Mouse (Mus musculus): ENCODE measurements around the gene Cd300e. TPM values are rescaled to one million over a fixed set of nuclear protein-coding genes. Genes with fewer than 3 reads are reported as not detected.
"Not testable (repeated sequence)": the region's sequence is repeated elsewhere in the genome, so short reads cannot be mapped to it uniquely, and the experiment has no call there.

Gene Cd300e
- polyA plus RNA-seq, 1 experiment from 2014 or later = not detected

DNA sequence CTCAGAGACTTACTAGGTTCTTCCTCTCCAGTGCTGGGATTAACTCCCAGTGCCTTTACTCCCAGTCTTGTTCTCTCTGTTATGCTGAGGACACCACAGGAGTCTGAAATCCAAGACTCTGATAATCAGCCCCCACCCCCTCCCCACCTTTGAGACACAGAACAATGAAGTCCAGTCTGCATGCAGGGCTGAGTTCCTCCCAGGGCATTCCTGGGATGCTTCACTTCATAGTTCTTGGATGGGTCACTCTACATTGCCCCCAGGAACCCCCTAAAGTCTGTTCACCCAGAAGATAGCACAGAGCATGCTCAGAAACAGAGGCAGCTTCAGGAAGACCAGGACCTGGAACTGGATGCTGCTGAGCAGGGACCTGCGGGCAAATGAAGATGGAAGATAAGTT is 9.0 kb downstream of the Cd300e start:
- H3K27ac ChIP-seq (ENCODE audit: low read depth, low read length) = no peak overlapping the region
- ATAC-seq (ENCODE audit: low FRiP score, low TSS enrichment) = no peak
- H3K9me3 ChIP-seq (ENCODE audit: control insufficient read depth, low read length) = no peaks in the 10 kb centered on the region
- no peaks in the 10 kb centered on the region for H3K4me1 ChIP-seq (ENCODE audit: control insufficient read depth, insufficient read depth, low read length)
- no peak overlapping the region for H3K4me3 ChIP-seq (ENCODE audit: low read length)
- 100% methylated on average over 1 of the region's 1 CpGs for WGBS
- no peaks in the 10 kb centered on the region for H3K27me3 ChIP-seq (ENCODE audit: control insufficient read depth, insufficient read depth, low read length)
- H3K9ac ChIP-seq (ENCODE audit: low read depth, low read length) = no peak overlapping the region
- H3K4me2 ChIP-seq (replicated peaks; ENCODE audit: low read depth, low read length) = no peak overlapping the region
- no peaks in the 10 kb centered on the region for H3K36me3 ChIP-seq (ENCODE audit: control insufficient read depth, insufficient read depth, low read length)

DNA sequence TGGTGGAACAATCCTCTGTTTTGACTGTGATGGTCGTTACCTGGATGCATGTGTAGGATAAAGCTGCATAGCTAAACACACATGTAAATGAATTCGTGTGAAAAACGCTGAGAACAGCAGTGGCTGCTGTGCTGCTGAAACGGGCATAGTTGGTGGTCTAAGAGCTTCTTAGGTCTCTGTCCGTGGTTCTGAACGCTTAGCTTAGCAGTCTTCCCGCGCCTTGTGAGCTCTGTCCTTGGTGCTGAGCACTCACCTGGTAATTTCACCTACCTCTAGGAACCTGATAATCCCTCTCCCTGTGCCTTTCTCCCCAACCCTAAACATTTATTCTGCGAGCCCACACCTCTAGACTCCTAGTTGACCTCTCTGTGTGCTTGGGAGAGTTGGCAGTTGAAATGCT is 9.8 kb downstream of the Cd300e start:
- 1% methylated on average over 9 of the region's 9 CpGs for WGBS
- Histone ChIP-seq H3K4me3 (ENCODE audit: low read length) (no peak overlapping the region), H3K27me3 (ENCODE audit: control insufficient read depth, insufficient read depth, low read length) (no peaks in the 10 kb centered on the region), H3K9ac (ENCODE audit: low read depth, low read length) (no peak overlapping the region), H3K4me2 (replicated peaks; ENCODE audit: low read depth, low read length) (no peak overlapping the region), H3K4me1 (ENCODE audit: control insufficient read depth, insufficient read depth, low read length) (no peaks in the 10 kb centered on the region), H3K9me3 (ENCODE audit: control insufficient read depth, low read length) (no peaks in the 10 kb centered on the region), H3K36me3 (ENCODE audit: control insufficient read depth, insufficient read depth, low read length) (no peaks in the 10 kb centered on the region), H3K27ac (ENCODE audit: low read depth, low read length) (no peak overlapping the region)
- no peak for ATAC-seq (ENCODE audit: low FRiP score, low TSS enrichment)

- H3K27ac ChIP-seq (ENCODE audit: low read depth, low read length) = no peak overlapping the region
- H3K4me1 ChIP-seq (ENCODE audit: control insufficient read depth, insufficient read depth, low read length) = no peaks in the 10 kb centered on the region
- H3K4me2 ChIP-seq (replicated peaks; ENCODE audit: low read depth, low read length) = no peak overlapping the region
- no peak overlapping the region for H3K4me3 ChIP-seq (ENCODE audit: low read length)
- H3K9me3 ChIP-seq (ENCODE audit: control insufficient read depth, low read length) = no peaks in the 10 kb centered on the region
- H3K36me3 ChIP-seq (ENCODE audit: control insufficient read depth, insufficient read depth, low read length) = no peaks in the 10 kb centered on the region
- ATAC-seq (ENCODE audit: low FRiP score, low TSS enrichment) = no peak
- no peaks in the 10 kb centered on the region for H3K27me3 ChIP-seq (ENCODE audit: control insufficient read depth, insufficient read depth, low read length)
- H3K9ac ChIP-seq (ENCODE audit: low read depth, low read length) = no peak overlapping the region
- WGBS = 37% methylated on average over 3 of the region's 3 CpGs
Observed at GRCm38 (mm10) chr11:115049282-115049895, 12.6 kb downstream of the Cd300e start.

DNA sequence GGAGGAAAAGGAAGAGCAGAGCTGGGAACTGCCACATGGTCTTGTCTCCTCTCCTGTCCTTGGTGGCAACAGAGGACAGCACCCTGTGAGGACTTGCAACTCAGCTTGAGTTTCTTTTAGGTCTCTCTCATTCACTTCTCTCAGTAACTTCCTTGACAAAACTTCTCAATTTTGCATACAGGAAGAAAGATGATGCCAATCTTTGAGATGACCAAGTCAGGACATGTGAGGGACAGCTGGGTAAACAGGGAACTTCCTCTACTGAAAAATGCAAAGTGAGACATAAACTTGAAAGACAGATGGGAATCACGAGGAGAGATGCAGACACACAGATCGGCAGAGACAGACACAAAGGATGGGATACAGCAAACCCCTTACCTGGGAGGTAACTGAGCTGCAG is 13.7 kb downstream of the Cd300e start, which contains the start of gene Cd300ld3:
Cd300ld3 (minus strand) TSS at position 151 of the 400 bp plus-strand sequence.
- Histone ChIP-seq H3K4me1 (ENCODE audit: control insufficient read depth, insufficient read depth, low read length) (no peaks in the 10 kb centered on the region), H3K9ac (ENCODE audit: low read depth, low read length) (no peak within 1 kb of the TSS), H3K27ac (ENCODE audit: low read depth, low read length) (no peak within 1 kb of the TSS), H3K36me3 (ENCODE audit: control insufficient read depth, insufficient read depth, low read length) (no peaks in the 10 kb centered on the region), H3K4me3 (ENCODE audit: low read length) (no peak within 1 kb of the TSS), H3K4me2 (replicated peaks; ENCODE audit: low read depth, low read length) (no peak within 1 kb of the TSS), H3K27me3 (ENCODE audit: control insufficient read depth, insufficient read depth, low read length) (no peaks in the 10 kb centered on the region), H3K9me3 (ENCODE audit: control insufficient read depth, low read length) (no peaks in the 10 kb centered on the region)
- WGBS = 78% methylated on average over 2 of the region's 2 CpGs
- ATAC-seq (ENCODE audit: low FRiP score, low TSS enrichment) = no peak

- ATAC-seq (ENCODE audit: low FRiP score, low TSS enrichment); H3K4me1 ChIP-seq (ENCODE audit: control insufficient read depth, insufficient read depth, low read length); H3K9ac ChIP-seq (ENCODE audit: low read depth, low read length); H3K9me3 ChIP-seq (ENCODE audit: control insufficient read depth, low read length); H3K27me3 ChIP-seq (ENCODE audit: control insufficient read depth, insufficient read depth, low read length); H3K27ac ChIP-seq (ENCODE audit: low read depth, low read length); H3K4me3 ChIP-seq (ENCODE audit: low read length); H3K4me2 ChIP-seq (replicated peaks; ENCODE audit: low read depth, low read length); H3K36me3 ChIP-seq (ENCODE audit: control insufficient read depth, insufficient read depth, low read length): not testable (repeated sequence)
- no CpG with 5 or more reads among the region's 6 CpGs for WGBS
Observed at GRCm38 (mm10) chr11:115037669-115038068, 24.3 kb downstream of the Cd300e start, which contains the start of gene Cd300ld5. Cd300ld5 (minus strand) TSS chr11:115037769.

- not testable (repeated sequence) for H3K27me3 ChIP-seq (ENCODE audit: control insufficient read depth, insufficient read depth, low read length); H3K27ac ChIP-seq (ENCODE audit: low read depth, low read length); H3K36me3 ChIP-seq (ENCODE audit: control insufficient read depth, insufficient read depth, low read length); H3K4me1 ChIP-seq (ENCODE audit: control insufficient read depth, insufficient read depth, low read length); ATAC-seq (ENCODE audit: low FRiP score, low TSS enrichment); H3K9me3 ChIP-seq (ENCODE audit: control insufficient read depth, low read length); H3K9ac ChIP-seq (ENCODE audit: low read depth, low read length); H3K4me2 ChIP-seq (replicated peaks; ENCODE audit: low read depth, low read length); H3K4me3 ChIP-seq (ENCODE audit: low read length)
- WGBS = no CpG with 5 or more reads among the region's 6 CpGs
Observed at GRCm38 (mm10) chr11:115026912-115027311, 35.1 kb downstream of the Cd300e start, which contains the start of gene Cd300ld4. Cd300ld4 (minus strand) TSS chr11:115027012.

GRCm38 (mm10) chr11:115016093-115016492 is 45.9 kb downstream of the Cd300e start, which contains the start of gene Cd300ld2:
Cd300ld2 (minus strand) TSS chr11:115016193.
- not testable (repeated sequence) for H3K4me3 ChIP-seq (ENCODE audit: low read length); ATAC-seq (ENCODE audit: low FRiP score, low TSS enrichment); H3K4me2 ChIP-seq (replicated peaks; ENCODE audit: low read depth, low read length); H3K4me1 ChIP-seq (ENCODE audit: control insufficient read depth, insufficient read depth, low read length); H3K9ac ChIP-seq (ENCODE audit: low read depth, low read length); H3K36me3 ChIP-seq (ENCODE audit: control insufficient read depth, insufficient read depth, low read length); H3K27me3 ChIP-seq (ENCODE audit: control insufficient read depth, insufficient read depth, low read length); H3K27ac ChIP-seq (ENCODE audit: low read depth, low read length); H3K9me3 ChIP-seq (ENCODE audit: control insufficient read depth, low read length)
- no CpG with 5 or more reads among the region's 7 CpGs for WGBS

DNA sequence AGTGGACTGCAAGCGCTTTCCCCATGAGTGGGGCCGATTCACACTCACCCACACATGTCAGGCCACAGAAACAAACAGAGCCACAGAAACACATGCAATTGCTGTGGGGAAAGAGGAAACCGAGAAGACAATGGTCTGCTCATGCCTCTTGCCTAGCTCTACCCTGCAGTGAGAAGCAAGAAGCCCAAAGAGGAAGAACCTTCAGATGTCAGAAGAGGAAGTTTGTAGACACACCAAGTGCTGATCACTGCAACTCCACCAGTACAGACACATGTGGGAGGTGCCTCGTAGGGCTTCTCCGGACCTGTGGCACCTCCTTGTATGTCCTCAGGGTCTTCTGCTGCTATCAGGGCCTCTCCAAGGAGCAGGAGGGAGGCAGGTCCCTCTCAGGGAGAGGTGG is 57.9 kb downstream of the Cd300e start:
- Histone ChIP-seq H3K9ac (ENCODE audit: low read depth, low read length) (no peak overlapping the region), H3K36me3 (ENCODE audit: control insufficient read depth, insufficient read depth, low read length) (no peaks in the 10 kb centered on the region), H3K27me3 (ENCODE audit: control insufficient read depth, insufficient read depth, low read length) (no peaks in the 10 kb centered on the region), H3K9me3 (ENCODE audit: control insufficient read depth, low read length) (no peaks in the 10 kb centered on the region), H3K4me1 (ENCODE audit: control insufficient read depth, insufficient read depth, low read length) (no peaks in the 10 kb centered on the region), H3K4me2 (replicated peaks; ENCODE audit: low read depth, low read length) (no peak overlapping the region), H3K4me3 (ENCODE audit: low read length) (no peak overlapping the region), H3K27ac (ENCODE audit: low read depth, low read length) (no peak overlapping the region)
- 84% methylated on average over 5 of the region's 5 CpGs for WGBS
- no peak for ATAC-seq (ENCODE audit: low FRiP score, low TSS enrichment)

All from kidney, embryonic 14.5 days (tissue).